Comparison of ENCODE assay signal across 18 mouse cellular contexts in the genomic region with DNA sequence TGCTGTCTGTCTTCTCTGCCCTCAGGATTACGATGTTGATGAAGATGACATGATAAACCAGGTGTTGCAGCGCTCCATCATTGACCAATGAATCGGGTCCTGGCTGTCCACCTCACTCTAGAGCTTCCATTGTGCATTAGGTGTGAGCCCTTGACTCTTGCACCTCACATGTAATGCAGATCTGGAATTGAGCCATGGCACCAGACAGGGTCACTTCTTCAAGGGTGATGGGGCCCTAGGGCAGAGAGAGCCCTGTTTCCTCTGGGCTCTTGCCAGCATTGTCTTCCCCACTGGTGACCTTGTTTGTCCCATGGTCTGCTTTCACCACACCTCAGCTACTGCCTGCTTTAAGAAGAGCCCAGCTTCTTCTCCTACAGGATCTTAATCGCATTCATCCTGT.
"Had no signal": no experiment of that assay in that cellular context is flagged by ENCODE, and none has a peak within 500 bp of the region (broad histone marks: within the 10 kb centered on the region; RNA-seq: fewer than 3 reads in every experiment).

No protein-coding gene starts in this region.

- ATAC-seq: midbrain, embryonic 16.5 days had no signal

- H3K27ac ChIP-seq: midbrain, embryonic 10.5 days; midbrain, embryonic 12.5 days; neural tube, embryonic 13.5 days; neural tube, embryonic 15.5 days had no signal

- H3K9me3 ChIP-seq: midbrain, embryonic 10.5 days; midbrain, embryonic 12.5 days; neural tube, embryonic 13.5 days; neural tube, embryonic 15.5 days had no signal

- H3K9ac ChIP-seq: lung, embryonic 14.5 days; midbrain, embryonic 12.5 days; neural tube, embryonic 13.5 days; neural tube, embryonic 15.5 days had no signal

- H3K4me1 ChIP-seq: midbrain, embryonic 10.5 days; midbrain, embryonic 12.5 days; neural tube, embryonic 13.5 days; neural tube, embryonic 15.5 days had no signal

- H3K4me3 ChIP-seq: midbrain, embryonic 10.5 days; midbrain, embryonic 12.5 days; myocyte; neural tube, embryonic 13.5 days; neural tube, embryonic 15.5 days had no signal

- H3K27me3 ChIP-seq: midbrain, embryonic 12.5 days; neural tube, embryonic 13.5 days; neural tube, embryonic 15.5 days had no signal

- H3K4me2 ChIP-seq: lung, embryonic 14.5 days; midbrain, embryonic 12.5 days; neural tube, embryonic 13.5 days; neural tube, embryonic 15.5 days had no signal

- DNase-seq: lung, embryonic 14.5 days; lung, postnatal 10 days; lung, postnatal 4 days; midbrain, embryonic 14.5 days; retina, postnatal 1 day; right cerebral cortex, adult 18-20 months; right cerebral cortex, postnatal 25 days; right cerebral cortex, postnatal 4 days; spleen, adult 18-20 months; thymus, adult 18-20 months; thymus, postnatal 14 days; thymus, postnatal 36 days had no signal
